Mouse (Mus musculus): ENCODE results near the gene Mx1. TPM values are rescaled to one million over a fixed set of nuclear protein-coding genes. Genes with fewer than 3 reads are reported as not detected.

Gene Mx1
- polyA plus RNA-seq, 1 experiment from 2014 or later, result 0.04 TPM

GRCm38 (mm10) chr16:97498139-97498538 is 35.4 kb upstream of the Mx1 start:
- Histone ChIP-seq H3K27ac (ENCODE audit: low read depth, low read length) (no peak overlapping the region), H3K4me3 (ENCODE audit: low read depth, low read length) (no peak overlapping the region), H3K36me3 (ENCODE audit: control insufficient read depth, insufficient read depth, low read length) (no peaks in the 10 kb centered on the region), H3K4me1 (ENCODE audit: control insufficient read depth, insufficient read depth, low read length) (no peaks in the 10 kb centered on the region), H3K9me3 (ENCODE audit: control insufficient read depth, low read length) (no peaks in the 10 kb centered on the region), H3K4me2 (no peak overlapping the region), H3K9ac (ENCODE audit: low read length) (no peak overlapping the region), H3K27me3 (ENCODE audit: control insufficient read depth, insufficient read depth, low read length) (no peaks in the 10 kb centered on the region)
- no peak for DNase-seq (ENCODE audit: low spot score, missing footprints)
- WGBS, result 86% methylated on average over 3 of the region's 3 CpGs
- no peak for ATAC-seq (ENCODE audit: low FRiP score)

- WGBS, result 57% methylated on average over 5 of the region's 5 CpGs
Observed at GRCm38 (mm10) chr16:97497682-97498081, 35.0 kb upstream of the Mx1 start.

GRCm38 (mm10) chr16:97496026-97496425 is 33.3 kb upstream of the Mx1 start:
- no peak overlapping the region for H3K4me3 ChIP-seq (ENCODE audit: low read depth, low read length)
- no peak for DNase-seq (ENCODE audit: low spot score, missing footprints)
- H3K27ac ChIP-seq (ENCODE audit: low read depth, low read length), result no peak overlapping the region
- no peak for ATAC-seq (ENCODE audit: low FRiP score)
- H3K4me1 ChIP-seq (ENCODE audit: control insufficient read depth, insufficient read depth, low read length), result no peaks in the 10 kb centered on the region
- no peaks in the 10 kb centered on the region for H3K9me3 ChIP-seq (ENCODE audit: control insufficient read depth, low read length)
- no peaks in the 10 kb centered on the region for H3K36me3 ChIP-seq (ENCODE audit: control insufficient read depth, insufficient read depth, low read length)
- H3K4me2 ChIP-seq, result no peak overlapping the region
- 48% methylated on average over 3 of the region's 3 CpGs for WGBS
- H3K9ac ChIP-seq (ENCODE audit: low read length), result no peak overlapping the region
- H3K27me3 ChIP-seq (ENCODE audit: control insufficient read depth, insufficient read depth, low read length), result no peaks in the 10 kb centered on the region

More at GRCm38 (mm10) chr16:97497682-97498081, 35.0 kb upstream of the Mx1 start:
- Histone ChIP-seq H3K4me2 (no peak overlapping the region), H3K9ac (ENCODE audit: low read length) (no peak overlapping the region), H3K4me3 (ENCODE audit: low read depth, low read length) (no peak overlapping the region), H3K27me3 (ENCODE audit: control insufficient read depth, insufficient read depth, low read length) (no peaks in the 10 kb centered on the region), H3K36me3 (ENCODE audit: control insufficient read depth, insufficient read depth, low read length) (no peaks in the 10 kb centered on the region), H3K9me3 (ENCODE audit: control insufficient read depth, low read length) (no peaks in the 10 kb centered on the region), H3K27ac (ENCODE audit: low read depth, low read length) (no peak overlapping the region), H3K4me1 (ENCODE audit: control insufficient read depth, insufficient read depth, low read length) (no peaks in the 10 kb centered on the region)
- DNase-seq (ENCODE audit: low spot score, missing footprints) (no peak), ATAC-seq (ENCODE audit: low FRiP score) (no peak)

- Histone ChIP-seq H3K27me3 (ENCODE audit: control insufficient read depth, insufficient read depth, low read length) (no peaks in the 10 kb centered on the region), H3K4me1 (ENCODE audit: control insufficient read depth, insufficient read depth, low read length) (no peaks in the 10 kb centered on the region), H3K9me3 (ENCODE audit: control insufficient read depth, low read length) (no peaks in the 10 kb centered on the region), H3K27ac (ENCODE audit: low read depth, low read length) (no peak overlapping the region), H3K36me3 (ENCODE audit: control insufficient read depth, insufficient read depth, low read length) (no peaks in the 10 kb centered on the region), H3K9ac (ENCODE audit: low read length) (no peak overlapping the region), H3K4me2 (no peak overlapping the region), H3K4me3 (ENCODE audit: low read depth, low read length) (no peak overlapping the region)
- WGBS, result 95% methylated on average over 1 of the region's 1 CpGs
- DNase-seq (ENCODE audit: low spot score, missing footprints), result no peak
- no peak for ATAC-seq (ENCODE audit: low FRiP score)
Observed at GRCm38 (mm10) chr16:97492369-97492768, 29.7 kb upstream of the Mx1 start.

GRCm38 (mm10) chr16:97478655-97479054 is 15.9 kb upstream of the Mx1 start:
- 78% methylated on average over 2 of the region's 2 CpGs for WGBS
- H3K4me2 ChIP-seq, result no peak overlapping the region

GRCm38 (mm10) chr16:97476524-97476923 is 13.8 kb upstream of the Mx1 start:
- ATAC-seq (ENCODE audit: low FRiP score) (no peak), DNase-seq (ENCODE audit: low spot score, missing footprints) (no peak)
- Histone ChIP-seq H3K27ac (ENCODE audit: low read depth, low read length) (no peak overlapping the region), H3K27me3 (ENCODE audit: control insufficient read depth, insufficient read depth, low read length) (no peaks in the 10 kb centered on the region), H3K9me3 (ENCODE audit: control insufficient read depth, low read length) (no peaks in the 10 kb centered on the region), H3K4me1 (ENCODE audit: control insufficient read depth, insufficient read depth, low read length) (no peaks in the 10 kb centered on the region), H3K36me3 (ENCODE audit: control insufficient read depth, insufficient read depth, low read length) (no peaks in the 10 kb centered on the region), H3K4me3 (ENCODE audit: low read depth, low read length) (no peak overlapping the region), H3K4me2 (no peak overlapping the region), H3K9ac (ENCODE audit: low read length) (no peak overlapping the region)
- WGBS, result 80% methylated on average over 1 of the region's 1 CpGs

More at GRCm38 (mm10) chr16:97478655-97479054, 15.9 kb upstream of the Mx1 start:
- H3K4me3 ChIP-seq (ENCODE audit: low read depth, low read length), result no peak overlapping the region
- no peaks in the 10 kb centered on the region for H3K4me1 ChIP-seq (ENCODE audit: control insufficient read depth, insufficient read depth, low read length)
- no peak for ATAC-seq (ENCODE audit: low FRiP score)
- no peaks in the 10 kb centered on the region for H3K36me3 ChIP-seq (ENCODE audit: control insufficient read depth, insufficient read depth, low read length)
- H3K9me3 ChIP-seq (ENCODE audit: control insufficient read depth, low read length), result no peaks in the 10 kb centered on the region
- DNase-seq (ENCODE audit: low spot score, missing footprints), result no peak
- no peaks in the 10 kb centered on the region for H3K27me3 ChIP-seq (ENCODE audit: control insufficient read depth, insufficient read depth, low read length)
- no peak overlapping the region for H3K27ac ChIP-seq (ENCODE audit: low read depth, low read length)
- no peak overlapping the region for H3K9ac ChIP-seq (ENCODE audit: low read length)

- no peak overlapping the region for H3K4me2 ChIP-seq
- ATAC-seq (ENCODE audit: low FRiP score) (no peak), DNase-seq (ENCODE audit: low spot score, missing footprints) (no peak)
- no peaks in the 10 kb centered on the region for H3K4me1 ChIP-seq (ENCODE audit: control insufficient read depth, insufficient read depth, low read length)
- no peak overlapping the region for H3K27ac ChIP-seq (ENCODE audit: low read depth, low read length)
- no peak overlapping the region for H3K9ac ChIP-seq (ENCODE audit: low read length)
- H3K9me3 ChIP-seq (ENCODE audit: control insufficient read depth, low read length), result no peaks in the 10 kb centered on the region
- H3K36me3 ChIP-seq (ENCODE audit: control insufficient read depth, insufficient read depth, low read length), result no peaks in the 10 kb centered on the region
- no peaks in the 10 kb centered on the region for H3K27me3 ChIP-seq (ENCODE audit: control insufficient read depth, insufficient read depth, low read length)
- 94% methylated on average over 3 of the region's 3 CpGs for WGBS
- no peak overlapping the region for H3K4me3 ChIP-seq (ENCODE audit: low read depth, low read length)
Observed at GRCm38 (mm10) chr16:97475581-97475980, 12.9 kb upstream of the Mx1 start.

- no peak for ATAC-seq (ENCODE audit: low FRiP score)
- no peaks in the 10 kb centered on the region for H3K4me1 ChIP-seq (ENCODE audit: control insufficient read depth, insufficient read depth, low read length)
- no peaks in the 10 kb centered on the region for H3K27me3 ChIP-seq (ENCODE audit: control insufficient read depth, insufficient read depth, low read length)
- H3K4me2 ChIP-seq, result no peak overlapping the region
- H3K9me3 ChIP-seq (ENCODE audit: control insufficient read depth, low read length), result no peaks in the 10 kb centered on the region
- no peaks in the 10 kb centered on the region for H3K36me3 ChIP-seq (ENCODE audit: control insufficient read depth, insufficient read depth, low read length)
- no peak overlapping the region for H3K4me3 ChIP-seq (ENCODE audit: low read depth, low read length)
- 88% methylated on average over 2 of the region's 2 CpGs for WGBS
- no peak overlapping the region for H3K27ac ChIP-seq (ENCODE audit: low read depth, low read length)
- no peak overlapping the region for H3K9ac ChIP-seq (ENCODE audit: low read length)
- DNase-seq (ENCODE audit: low spot score, missing footprints), result no peak
Observed at GRCm38 (mm10) chr16:97474671-97475070, 12.0 kb upstream of the Mx1 start.

GRCm38 (mm10) chr16:97467993-97468791 is 5.5 kb upstream of the Mx1 start:
- Histone ChIP-seq H3K36me3 (ENCODE audit: control insufficient read depth, insufficient read depth, low read length) (no peaks in the 10 kb centered on the region), H3K9me3 (ENCODE audit: control insufficient read depth, low read length) (no peaks in the 10 kb centered on the region), H3K27me3 (ENCODE audit: control insufficient read depth, insufficient read depth, low read length) (no peaks in the 10 kb centered on the region), H3K4me1 (ENCODE audit: control insufficient read depth, insufficient read depth, low read length) (no peaks in the 10 kb centered on the region), H3K4me2 (no peak overlapping the region), H3K4me3 (ENCODE audit: low read depth, low read length) (no peak overlapping the region), H3K9ac (ENCODE audit: low read length) (no peak overlapping the region), H3K27ac (ENCODE audit: low read depth, low read length) (no peak overlapping the region)
- WGBS, result 78% methylated on average over 4 of the region's 4 CpGs
- ATAC-seq (ENCODE audit: low FRiP score), result no peak
- no peak for DNase-seq (ENCODE audit: low spot score, missing footprints)

Data from midbrain, embryonic 11.5 days (tissue).